Mouse (Mus musculus) olfactory bulb, adult 2 months (tissue): ENCODE results near the gene Swap70.

ENCODE experiments used
- CTCF ChIP-seq: fragments of 200-500 bp; IDR thresholded peaks from 2 replicates; pipeline ENCODE4 v1.5.1; 2012; ENCODE audit warnings: low read depth, mild to moderate bottlenecking, low read length, moderate library complexity; ENCODE audit not compliant: insufficient read depth
- POLR2A ChIP-seq: fragments of 200-500 bp; IDR thresholded peaks from 2 replicates; pipeline ENCODE4 v1.6.1; 2012; ENCODE audit warnings: mild to moderate bottlenecking, low read depth, low read length, moderate library complexity; ENCODE audit not compliant: insufficient read depth

DNA sequence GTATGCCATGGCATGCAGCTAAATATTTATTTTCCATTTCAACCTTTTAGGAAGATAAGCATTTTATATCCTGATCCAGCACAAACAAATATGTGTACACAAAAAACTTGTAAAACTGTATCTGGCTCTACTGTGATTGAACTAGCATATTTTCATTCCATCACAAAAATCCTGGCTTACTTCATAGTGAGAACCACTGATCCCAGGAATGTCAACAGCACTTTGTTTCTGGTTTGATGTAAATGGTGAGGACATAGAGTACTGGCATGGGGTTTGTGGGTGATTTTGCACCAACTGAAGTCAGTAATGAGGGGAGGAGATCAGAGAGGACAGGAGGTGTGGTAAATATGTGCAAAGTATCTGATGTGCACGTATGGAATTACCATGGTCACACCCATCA lies 41.1 kb downstream of the Swap70 start:
- no peak for TF ChIP-seq POLR2A
- TF ChIP-seq CTCF: no peak
